ENCODE assay signal across 8 mouse cellular contexts in genomic region chr1:51944755-51945154, GRCm38 (mm10). TPM values are rescaled to one million over a fixed set of nuclear protein-coding genes. Genes with fewer than 3 reads are reported as not detected.
DNase-seq lines count a peak whose midpoint lies in the region; ATAC-seq and TF ChIP-seq lines count a peak whose summit lies in the region.

No protein-coding gene starts in this region.

- no peak overlapping the region for H3K9ac ChIP-seq in embryonic facial prominence, embryonic 14.5 days (ENCODE audit: low read depth, low read length)
- H3K9ac ChIP-seq in kidney, embryonic 15.5 days = no peak overlapping the region

- no peaks in the 10 kb centered on the region for H3K27me3 ChIP-seq in embryonic facial prominence, embryonic 14.5 days (replicated peaks; ENCODE audit: control insufficient read depth, insufficient read depth, low read length)
- H3K27me3 ChIP-seq in kidney, embryonic 15.5 days = no peaks in the 10 kb centered on the region
- H3K27me3 ChIP-seq in small intestine, adult 2 months (ENCODE audit: control insufficient read depth, insufficient read depth, low read length) = no peaks in the 10 kb centered on the region

- no peak overlapping the region for H3K27ac ChIP-seq in embryonic facial prominence, embryonic 14.5 days (replicated peaks; ENCODE audit: low read depth, low read length)
- H3K27ac ChIP-seq in kidney, embryonic 15.5 days = no peak overlapping the region
- no peak overlapping the region for H3K27ac ChIP-seq in small intestine, adult 2 months (ENCODE audit: insufficient read depth, low read depth, low read length)

- no peak overlapping the region for H3K4me3 ChIP-seq in embryonic facial prominence, embryonic 14.5 days (ENCODE audit: low read depth, low read length)
- no peak overlapping the region for H3K4me3 ChIP-seq in kidney, embryonic 15.5 days (replicated peaks)
- no peak overlapping the region for H3K4me3 ChIP-seq in small intestine, adult 2 months (ENCODE audit: low read depth, low read length)

- no peaks in the 10 kb centered on the region for H3K36me3 ChIP-seq in embryonic facial prominence, embryonic 14.5 days (ENCODE audit: control insufficient read depth, insufficient read depth, low read length)
- no peaks in the 10 kb centered on the region for H3K36me3 ChIP-seq in kidney, embryonic 15.5 days
- H3K36me3 ChIP-seq in small intestine, adult 2 months (ENCODE audit: control insufficient read depth, insufficient read depth, low read length) = no peaks in the 10 kb centered on the region

- H3K4me2 ChIP-seq in embryonic facial prominence, embryonic 14.5 days (ENCODE audit: low read depth, low read length) = no peak overlapping the region
- no peak overlapping the region for H3K4me2 ChIP-seq in kidney, embryonic 15.5 days

- DNase-seq in cerebellum, adult 11-12 months = no peak
- peak; percentile 57 for DNase-seq in urinary bladder, postnatal 14 days (ENCODE audit: low spot score)
- DNase-seq in urinary bladder, adult 18-20 months (ENCODE audit: low spot score in 2 of 2) = no peak
- peak; percentile 85 for DNase-seq in embryonic facial prominence, embryonic 14.5 days (ENCODE audit: low spot score)
- peak; percentile 76 for DNase-seq in lung, postnatal 14 days

- peak; percentile 17; the same call in 1 of the 2 replicates for TF ChIP-seq CTCF in small intestine, adult 2 months (IDR thresholded peaks at IDR 0.05; ENCODE audit: extremely low read depth, insufficient read length, insufficient replicate concordance, low read depth, low read length)

- no peak for TF ChIP-seq POLR2A in small intestine, adult 2 months (IDR thresholded peaks at IDR 0.05; ENCODE audit: low read depth, low read length)

- 0 out of 2 replicates have a peak, but pooled peaks cover 6% of the 10 kb centered on the region for H3K4me1 ChIP-seq in embryonic facial prominence, embryonic 14.5 days (ENCODE audit: control insufficient read depth, insufficient read depth, low read length)
- H3K4me1 ChIP-seq in kidney, embryonic 15.5 days = no peaks in the 10 kb centered on the region
- no peaks in the 10 kb centered on the region for H3K4me1 ChIP-seq in small intestine, adult 2 months (ENCODE audit: control insufficient read depth, insufficient read depth, insufficient read length, low read length)

- no peaks in the 10 kb centered on the region for H3K9me3 ChIP-seq in embryonic facial prominence, embryonic 14.5 days (ENCODE audit: control insufficient read depth, low read length)
- no peaks in the 10 kb centered on the region for H3K9me3 ChIP-seq in kidney, embryonic 15.5 days (replicated peaks)

- WGBS in embryonic facial prominence, embryonic 14.5 days = 39% methylated on average over 5 of the region's 5 CpGs
- 43% methylated on average over 5 of the region's 5 CpGs for WGBS in kidney, embryonic 15.5 days
- WGBS in small intestine, adult 2 months = 38% methylated on average over 5 of the region's 5 CpGs

- peak; percentile 53; the same call in 1 of the 2 replicates for ATAC-seq in cerebellum, adult (ENCODE audit: insufficient number of reproducible peaks, low FRiP score, low TSS enrichment)
- peak; percentile 60; the same call in 1 of the 2 replicates for ATAC-seq in embryonic facial prominence, embryonic 14.5 days (ENCODE audit: low read depth)
- 0 out of 2 replicates have a peak, but pooled peaks have one; percentile 12 for ATAC-seq in kidney, embryonic 15.5 days (replicated peaks; ENCODE audit: low FRiP score)

RNA-seq across cellular contexts. Expression of gene Myo1b, which starts 28.9 kb away (rescaled TPM):
- polyA plus RNA-seq in embryonic facial prominence, embryonic 14.5 days (2014; fragmentation: Nextera tagmentation; extraction: Ambion mirVana) = 87.7 and 91.3 TPM in 2 replicates
- 72.4 and 77.0 TPM in 2 replicates for polyA plus RNA-seq in kidney, embryonic 15.5 days (2015; fragmentation: Nextera tagmentation; extraction: Ambion mirVana)
- polyA plus RNA-seq in small intestine, adult 2 months (2012; rRNA removed) = 1.0 and 2.6 TPM in 2 replicates

RNA-seq across cellular contexts. Expression of gene Stat4, which starts 42.2 kb away (rescaled TPM):
- polyA plus RNA-seq in embryonic facial prominence, embryonic 14.5 days (2014; fragmentation: Nextera tagmentation; extraction: Ambion mirVana) = 0.92 and 1.1 TPM in 2 replicates
- polyA plus RNA-seq in kidney, embryonic 15.5 days (2015; fragmentation: Nextera tagmentation; extraction: Ambion mirVana) = 1.6 and 2.0 TPM in 2 replicates
- 0.22 and 0.34 TPM in 2 replicates for polyA plus RNA-seq in small intestine, adult 2 months (2012; rRNA removed)

Comparison
In these comparisons a context has a peak if more than half of its experiments do, and no peak if none do; other contexts are left out.
1. DNase-seq: peak in urinary bladder, postnatal 14 days (single experiment), embryonic facial prominence, embryonic 14.5 days (single experiment) and lung, postnatal 14 days (single experiment); none in cerebellum, adult 11-12 months (single experiment) and urinary bladder, adult 18-20 months (0 of 2).
2. RNA of gene Myo1b, which starts 28.9 kb away (polyA plus RNA-seq): 87.7 to 91.3 TPM in embryonic facial prominence, embryonic 14.5 days and 72.4 to 77.0 TPM in kidney, embryonic 15.5 days; 1.0 to 2.6 TPM in small intestine, adult 2 months; every median in the first group is over 10 times any median in the second.
3. Peak in every context shown above with its lines, with median percentiles within 50 percentile points of each other: ATAC-seq.